Mouse (Mus musculus): ENCODE data around the gene Obp2a.
"Not testable (repeated sequence)": the region's sequence is repeated elsewhere in the genome, so short reads cannot be mapped to it uniquely, and the experiment has no call there.

Gene Obp2a

DNA sequence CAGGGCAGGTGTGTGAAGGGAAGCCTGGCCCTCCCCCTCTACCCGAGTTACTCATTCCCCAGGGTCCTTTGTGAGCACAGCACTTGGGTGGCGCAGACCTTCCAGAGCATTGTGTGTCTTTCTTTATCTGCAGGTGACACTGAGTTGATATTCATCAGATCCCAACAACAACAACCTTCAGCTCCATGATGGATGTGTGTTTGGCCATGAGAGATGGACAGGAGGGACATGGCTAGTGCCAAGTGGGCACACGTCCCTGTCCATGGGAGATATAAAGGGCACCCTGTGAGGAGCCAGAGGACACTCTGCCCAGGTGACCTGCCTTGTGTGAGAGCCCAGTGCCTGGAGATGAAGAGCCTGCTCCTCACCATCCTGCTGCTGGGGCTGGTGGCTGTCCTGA is at the start of gene Obp2a:
Gene Obp2a (plus strand): TSS at position 301 of the 400 bp plus-strand sequence.
- DNase-seq (ENCODE audit: inconsistent ontology term), result not testable (repeated sequence)

DNA sequence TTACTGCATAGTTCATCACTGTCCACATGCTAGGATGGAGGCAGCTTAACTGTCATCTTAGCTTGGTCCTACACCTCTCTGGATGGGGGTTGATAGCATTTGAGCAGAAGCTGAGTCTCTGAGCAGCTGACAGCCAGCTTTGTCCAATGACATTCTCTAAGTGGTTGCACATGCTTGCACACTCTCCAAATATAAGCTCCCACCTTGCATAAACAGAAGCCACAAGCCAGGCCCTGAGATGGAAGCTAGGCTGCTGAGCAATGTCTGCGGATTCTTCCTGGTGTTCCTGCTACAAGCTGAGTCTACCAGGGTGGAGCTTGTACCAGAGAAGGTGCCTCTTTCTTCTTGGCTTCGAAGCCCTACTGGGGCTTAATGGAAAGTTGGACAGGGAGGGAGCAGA is 46.9 kb upstream of the Obp2a start, which contains the start of gene Lcn8:
Gene Lcn8 (plus strand): TSS at position 219 of the 400 bp plus-strand sequence.
- no peak for DNase-seq (ENCODE audit: inconsistent ontology term)

DNA sequence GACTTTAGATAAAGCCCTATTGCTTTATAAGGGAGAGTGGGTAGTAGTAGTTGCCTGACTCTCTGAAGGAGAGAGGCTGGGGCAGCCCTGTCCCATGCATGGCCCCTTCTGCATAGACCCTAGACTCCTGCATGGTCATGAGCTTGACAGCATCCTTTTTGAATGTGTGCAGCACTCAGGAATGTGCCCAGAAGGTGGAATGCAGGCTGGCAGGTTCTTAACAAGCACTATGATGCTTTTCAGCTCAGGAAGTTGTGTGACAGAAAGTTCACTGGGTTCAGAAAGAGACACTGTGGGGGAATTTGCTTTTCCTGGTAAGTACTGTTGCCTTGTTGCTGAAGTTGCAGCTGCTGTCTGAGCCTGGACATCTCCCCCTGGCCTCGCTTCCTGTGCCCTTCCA is 45.3 kb upstream of the Obp2a start:
- peak; percentile 31 for DNase-seq (ENCODE audit: inconsistent ontology term)

DNA sequence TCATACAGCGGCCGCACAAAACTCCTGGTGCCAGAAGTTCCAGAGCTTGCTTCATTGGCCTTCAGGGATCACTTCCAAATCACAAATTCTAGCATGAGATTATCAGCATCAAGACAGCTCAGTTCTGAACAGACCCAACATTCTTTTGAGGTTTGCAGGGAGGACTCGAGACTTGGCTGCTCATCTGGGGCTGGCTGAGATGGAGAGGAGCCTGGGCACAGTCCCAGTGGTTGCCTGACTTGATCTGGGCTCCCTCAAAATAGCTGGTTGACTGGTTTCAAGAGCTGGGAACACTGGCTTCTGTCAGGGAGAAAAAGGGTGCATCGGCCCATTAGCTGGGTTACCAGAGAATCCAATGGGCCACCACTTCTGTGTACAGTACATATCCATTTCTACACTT is 43.2 kb upstream of the Obp2a start:
- peak; percentile 77 for DNase-seq (ENCODE audit: inconsistent ontology term)

DNA sequence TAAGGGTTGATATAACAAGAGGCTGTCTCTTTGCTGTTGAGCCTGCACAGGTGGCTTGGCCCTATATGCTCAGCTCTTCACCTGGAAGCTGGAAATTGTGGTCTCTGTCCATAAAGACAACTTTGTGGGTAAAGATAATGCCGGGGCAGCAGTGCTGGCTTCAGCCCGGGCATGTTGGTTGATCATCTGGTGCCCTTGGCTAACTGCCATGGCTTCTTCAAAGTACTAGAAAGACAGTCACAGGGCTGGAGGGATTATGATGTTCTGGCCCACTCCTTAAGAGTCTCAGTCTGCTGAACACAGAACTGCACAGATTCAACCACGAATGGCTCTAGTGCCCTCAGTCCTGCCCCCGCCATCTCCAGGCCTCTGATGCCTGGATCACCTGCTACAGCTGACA is 42.6 kb upstream of the Obp2a start:
- peak; percentile 57 for DNase-seq (ENCODE audit: inconsistent ontology term)

DNA sequence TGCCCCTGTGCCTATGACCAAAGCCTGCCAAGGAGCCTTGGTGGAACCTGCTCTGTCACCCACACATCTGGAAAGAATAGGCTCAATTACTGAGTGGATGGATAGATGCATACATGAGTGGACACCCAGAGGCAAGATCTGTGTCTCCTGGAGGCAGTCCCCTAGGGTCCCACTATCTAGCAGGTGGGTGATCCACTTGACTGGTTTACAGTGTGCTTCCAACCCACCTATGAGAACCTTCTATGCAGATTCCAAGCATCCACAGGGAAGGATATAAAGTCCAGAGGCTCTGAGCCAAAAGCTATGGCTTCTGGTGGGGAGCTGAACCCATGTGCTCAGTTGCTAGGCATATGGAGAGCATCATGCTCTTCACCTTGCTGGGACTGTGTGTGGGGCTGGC is 42.2 kb upstream of the Obp2a start, which contains the start of gene Lcn5:
Gene Lcn5 (plus strand): TSS at position 301 of the 400 bp plus-strand sequence.
- no peak for DNase-seq (ENCODE audit: inconsistent ontology term)

DNA sequence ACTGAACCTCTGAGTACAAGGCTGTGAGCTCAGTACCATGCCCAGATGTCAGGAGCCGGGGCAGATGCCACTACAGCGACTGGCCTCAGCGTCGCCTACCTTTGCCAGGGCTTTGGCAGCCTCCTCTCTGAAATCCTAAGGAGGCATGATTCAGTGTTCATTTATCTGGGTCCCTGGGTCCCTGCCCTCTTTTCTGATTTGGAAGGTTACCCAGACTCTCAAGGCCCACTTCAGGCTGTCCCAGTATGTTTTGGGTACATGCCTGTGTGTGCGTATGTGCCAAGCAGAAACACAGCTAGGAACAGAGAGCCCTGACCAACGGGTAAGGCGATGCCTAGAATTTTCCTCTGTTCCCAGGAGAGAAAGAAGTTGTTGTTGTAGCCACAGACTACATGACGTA is 39.6 kb upstream of the Obp2a start:
- DNase-seq (ENCODE audit: inconsistent ontology term), result no peak

DNA sequence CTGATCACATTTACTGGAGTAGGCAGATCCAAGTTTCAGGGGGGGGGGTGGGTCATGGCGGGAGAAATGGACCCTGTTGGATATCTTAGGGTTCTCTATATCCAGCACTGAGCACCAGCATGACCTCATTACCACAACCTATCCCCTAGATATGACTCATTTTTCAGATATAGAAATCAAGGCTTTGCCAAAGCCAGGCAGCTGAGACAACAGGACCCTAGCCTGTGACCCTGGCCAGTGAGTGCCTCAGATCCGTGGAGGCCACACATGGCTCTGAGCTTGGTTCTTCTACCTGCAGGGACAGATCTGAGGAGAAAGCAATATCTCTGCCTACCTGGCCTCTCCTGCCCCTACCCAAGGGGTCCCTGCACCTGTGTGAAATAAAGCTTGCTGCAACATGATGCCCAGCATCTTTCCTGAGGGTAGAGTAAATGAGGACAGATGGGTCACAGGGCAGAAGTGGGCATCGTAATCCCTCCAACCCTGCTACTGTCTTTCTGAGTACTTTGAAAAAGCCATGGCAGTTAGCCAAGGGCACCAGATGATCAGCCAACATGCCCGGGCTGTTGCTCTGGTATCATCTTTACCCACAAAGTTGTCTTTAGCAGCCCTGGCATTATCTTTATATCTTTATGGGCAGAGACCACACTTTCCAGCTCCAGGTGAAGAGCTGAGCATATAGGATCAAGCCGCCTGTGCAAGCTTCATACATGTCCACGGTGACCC is 38.4 kb upstream of the Obp2a start:
- DNase-seq (ENCODE audit: inconsistent ontology term), result peak; percentile 20

DNA sequence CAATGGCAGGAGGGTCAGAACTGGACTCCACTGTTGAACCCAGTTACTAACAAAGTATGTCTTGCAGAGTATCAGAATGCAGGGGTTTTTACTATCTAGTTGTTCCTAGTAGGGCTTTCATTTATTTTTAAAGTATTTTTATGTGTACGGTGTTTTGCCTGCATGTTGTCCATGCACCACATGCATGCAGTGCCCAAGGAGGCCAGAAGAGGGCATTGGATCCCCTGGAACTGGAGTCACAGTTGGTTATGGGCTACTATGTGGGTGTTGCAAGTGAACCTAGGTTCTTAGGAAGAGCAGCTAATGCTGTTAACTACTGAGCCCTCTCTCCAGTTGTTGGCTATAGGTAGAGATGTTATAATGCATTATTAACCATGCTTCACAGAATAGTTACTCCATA is 36.3 kb upstream of the Obp2a start:
- no peak for DNase-seq (ENCODE audit: inconsistent ontology term)

DNA sequence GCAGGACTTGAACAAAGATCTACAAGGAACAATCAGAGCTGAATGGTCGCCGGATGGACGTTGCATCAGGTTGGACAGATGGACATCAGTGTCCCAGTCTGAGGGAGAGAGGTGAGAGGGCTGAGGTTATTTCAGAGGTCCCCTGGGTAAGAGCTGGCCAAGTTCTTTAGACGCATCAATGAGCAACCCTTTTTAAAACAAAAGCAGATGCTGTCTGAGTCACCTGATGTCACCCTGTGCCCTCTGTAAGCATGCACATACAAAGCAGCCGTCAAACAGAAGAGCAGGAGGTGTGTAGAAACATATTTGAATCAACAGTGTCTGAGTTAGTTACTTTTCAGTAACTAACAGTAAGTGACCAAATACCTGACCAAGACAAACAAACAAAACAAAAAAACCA is 35.7 kb upstream of the Obp2a start:
- DNase-seq (ENCODE audit: inconsistent ontology term), result no peak

DNA sequence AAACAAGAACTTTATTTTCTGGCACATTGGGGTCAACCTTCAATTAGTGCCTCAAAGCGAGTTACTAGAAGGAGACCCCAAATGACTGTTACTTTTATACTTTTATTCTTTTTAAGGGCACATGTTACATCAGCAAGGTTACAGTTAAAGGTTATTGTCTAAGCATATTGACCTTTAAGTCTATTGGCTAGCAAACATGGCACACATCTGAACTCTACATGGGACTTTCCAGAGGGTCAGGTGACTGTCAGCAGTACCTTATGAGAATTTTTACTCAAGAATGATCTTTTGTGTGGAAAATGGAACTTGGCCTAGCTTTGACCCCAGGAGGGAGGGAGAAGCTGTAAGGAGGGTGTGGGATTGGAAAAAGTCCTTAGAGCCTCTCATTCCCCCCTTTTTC is 33.3 kb upstream of the Obp2a start:
- DNase-seq (ENCODE audit: inconsistent ontology term), result no peak

DNA sequence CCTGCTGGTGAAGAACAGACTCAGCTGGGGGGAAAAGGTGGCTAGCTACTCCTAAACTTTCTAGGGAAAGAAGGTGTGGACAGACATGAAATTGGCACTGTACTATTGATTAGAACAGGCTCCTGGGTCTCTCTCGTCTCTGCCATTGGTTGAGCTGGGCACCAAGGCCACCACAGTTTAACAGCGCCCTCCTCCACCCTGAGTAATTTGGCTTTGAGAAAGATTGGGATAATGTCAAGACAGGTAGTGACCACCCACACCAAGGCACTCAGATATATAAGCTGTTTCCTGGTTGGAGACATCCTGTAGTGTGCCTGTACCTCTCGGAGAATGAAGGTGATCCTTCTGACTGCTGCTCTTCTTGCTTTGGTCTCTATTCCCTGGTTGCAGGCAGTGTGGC is 23.4 kb upstream of the Obp2a start, which contains the start of gene Lcn6:
Gene Lcn6 (plus strand): TSS at position 301 of the 400 bp plus-strand sequence.
- DNase-seq (ENCODE audit: inconsistent ontology term), result no peak

DNA sequence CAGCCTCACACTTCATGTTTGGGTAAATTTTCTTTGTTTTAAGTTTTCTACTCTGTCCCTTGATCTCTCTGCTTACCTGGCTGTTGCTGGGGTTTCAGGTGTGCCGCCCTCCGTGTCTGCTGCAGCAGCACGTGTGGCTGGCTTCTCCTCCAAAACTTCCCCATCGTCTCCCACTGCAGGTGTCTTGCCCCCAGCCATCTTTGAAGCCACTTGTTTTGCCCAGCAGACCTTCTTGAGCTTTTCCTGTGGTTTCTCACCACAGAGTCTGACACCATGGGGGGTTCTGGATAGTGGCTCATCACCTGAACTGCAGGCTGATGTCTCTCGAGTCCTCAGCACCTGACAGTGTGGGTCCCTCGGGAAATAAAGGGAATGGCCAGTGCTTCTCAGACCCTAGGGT is 20.3 kb upstream of the Obp2a start:
- DNase-seq (ENCODE audit: inconsistent ontology term), result no peak

DNA sequence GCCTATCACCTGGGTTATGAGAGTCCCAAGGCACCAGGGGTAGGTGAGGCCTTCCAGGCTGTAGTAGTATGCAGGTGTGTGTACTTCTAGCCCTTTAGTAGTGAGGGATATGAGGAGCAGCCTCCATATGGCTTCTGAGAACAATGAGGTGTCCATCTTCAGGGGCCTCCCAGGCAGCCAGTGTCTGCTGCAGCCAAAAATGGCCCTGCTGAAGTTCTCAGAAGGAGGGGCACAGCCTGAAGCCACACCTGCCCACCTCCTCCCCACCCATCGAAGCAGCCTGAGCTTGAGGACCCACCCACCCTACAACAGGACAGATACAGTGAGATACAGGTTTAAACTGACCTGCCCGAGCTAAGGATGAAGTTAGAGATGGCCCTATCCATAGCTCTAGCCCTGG is 17.4 kb upstream of the Obp2a start, which contains the start of gene Lcn10:
Gene Lcn10 (plus strand): TSS at position 301 of the 400 bp plus-strand sequence.
- DNase-seq (ENCODE audit: inconsistent ontology term), result no peak

DNA sequence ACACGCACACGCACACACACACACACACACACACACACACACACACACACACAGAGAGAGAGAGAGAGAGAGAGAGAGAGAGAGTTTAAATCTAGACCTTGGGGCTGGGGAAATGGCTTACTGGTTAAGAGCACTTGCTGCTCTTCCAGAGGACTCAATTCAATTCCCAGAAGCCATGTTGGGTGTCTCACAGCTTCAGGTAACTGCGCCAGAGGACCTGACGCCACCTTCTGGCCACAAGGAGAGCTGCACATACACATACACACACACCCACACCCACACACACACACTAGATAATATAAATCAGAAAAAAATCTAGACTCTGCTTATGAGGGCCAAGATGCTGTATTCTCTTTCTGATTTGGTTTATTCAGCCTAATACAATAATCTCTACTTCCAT is 12.9 kb upstream of the Obp2a start:
- DNase-seq (ENCODE audit: inconsistent ontology term), result no peak

DNA sequence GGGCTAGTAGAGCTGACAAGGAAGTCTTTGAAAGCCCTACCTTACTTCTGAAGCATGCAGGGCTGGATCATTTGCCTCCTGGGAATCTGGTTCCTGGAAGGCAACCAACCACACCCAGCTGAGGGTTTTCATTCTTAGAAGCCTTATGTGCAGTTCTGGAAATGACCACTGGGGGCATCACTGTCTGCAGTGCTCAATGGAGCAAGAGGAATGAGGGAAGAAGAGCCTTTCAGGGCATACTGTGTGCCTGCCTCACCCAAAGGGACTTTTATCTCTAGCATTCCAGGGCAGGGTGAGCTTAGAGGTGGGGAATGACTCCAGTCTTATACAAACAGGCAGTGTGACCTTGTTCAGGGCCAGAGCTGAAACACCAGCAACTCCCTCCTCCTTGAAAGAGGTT is 5.2 kb upstream of the Obp2a start:
- DNase-seq (ENCODE audit: inconsistent ontology term), result peak; percentile 37

DNA sequence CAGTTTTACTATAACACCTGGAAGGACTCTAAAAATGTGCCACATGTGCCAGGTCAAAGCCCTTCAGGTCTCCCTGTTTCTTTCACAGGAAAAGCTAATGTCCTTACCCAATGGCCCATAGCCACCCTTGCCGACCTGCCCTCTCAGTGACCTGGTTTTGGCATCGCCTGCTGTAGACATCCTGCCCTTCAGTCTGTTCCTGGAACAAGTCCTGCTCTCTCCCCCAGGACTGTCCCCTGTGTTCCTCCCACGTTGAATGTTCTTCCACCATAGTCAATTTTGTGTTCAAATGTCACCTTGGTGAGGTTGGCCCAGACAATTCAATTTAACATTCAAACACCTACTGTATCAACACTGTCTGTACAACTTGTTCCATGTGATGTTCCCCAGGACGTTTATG is 2.9 kb upstream of the Obp2a start:
- no peak for DNase-seq (ENCODE audit: inconsistent ontology term)

DNA sequence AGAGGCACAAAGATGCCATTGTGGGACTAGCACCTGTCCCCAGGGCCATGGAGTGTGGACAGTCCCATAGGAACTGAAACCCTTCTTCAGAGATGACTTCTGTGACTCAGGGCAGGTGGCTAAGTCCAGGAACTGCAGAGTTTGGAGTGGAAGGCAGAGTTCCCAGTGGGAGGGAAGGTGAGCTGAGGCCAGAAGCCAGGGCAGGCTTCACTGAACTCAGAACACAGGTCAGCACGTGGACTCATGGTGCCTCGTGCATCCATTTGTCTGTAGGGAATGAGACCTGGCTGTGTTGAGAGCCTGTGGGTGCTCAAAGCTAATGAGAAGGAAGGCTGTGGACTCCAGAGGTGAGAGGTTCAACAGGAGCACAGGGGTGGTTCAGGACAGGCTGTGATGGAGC is 1.1 kb upstream of the Obp2a start:
- no peak for DNase-seq (ENCODE audit: inconsistent ontology term)

DNA sequence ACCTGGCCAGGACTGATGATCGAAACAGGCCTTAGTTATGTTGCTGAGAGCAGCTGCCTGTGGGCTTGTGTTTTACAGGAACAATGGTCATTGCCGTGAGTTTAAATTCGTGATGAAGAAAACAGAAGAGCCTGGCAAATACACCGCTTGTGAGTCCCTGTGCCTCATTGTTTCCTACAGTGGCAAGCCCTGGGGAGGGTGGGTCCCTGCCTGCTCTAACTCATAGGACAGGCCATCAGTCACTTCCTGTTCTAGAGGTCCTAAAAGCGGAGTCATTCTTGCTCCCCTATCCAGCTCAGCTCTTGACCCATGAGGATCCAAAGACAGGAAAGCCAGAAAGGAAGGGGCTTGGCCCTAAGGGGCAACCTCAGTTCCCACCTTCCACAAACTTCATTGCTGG is 1.2 kb downstream of the Obp2a start:
- DNase-seq (ENCODE audit: inconsistent ontology term), result no peak

DNA sequence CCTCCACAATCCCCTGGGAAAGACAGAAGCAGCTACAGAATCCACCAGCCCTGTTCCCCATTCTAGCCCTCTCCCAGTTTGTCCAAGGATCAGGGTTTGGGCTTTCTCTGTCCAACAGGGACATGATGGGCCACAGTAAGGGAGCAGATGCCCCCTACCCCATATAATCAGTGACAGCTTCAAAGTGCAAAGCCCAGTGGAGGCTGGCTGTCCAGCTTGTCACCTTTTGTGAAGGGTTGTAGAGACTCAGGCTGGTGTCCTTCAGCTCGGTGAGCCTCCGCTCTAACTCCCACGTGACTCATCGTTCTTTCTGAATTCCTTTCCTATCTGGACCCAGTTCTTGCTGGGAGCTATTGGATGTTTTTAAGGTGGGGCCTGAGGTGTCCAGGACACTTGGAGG is 3.9 kb downstream of the Obp2a start:
- DNase-seq (ENCODE audit: inconsistent ontology term), result no peak

DNA sequence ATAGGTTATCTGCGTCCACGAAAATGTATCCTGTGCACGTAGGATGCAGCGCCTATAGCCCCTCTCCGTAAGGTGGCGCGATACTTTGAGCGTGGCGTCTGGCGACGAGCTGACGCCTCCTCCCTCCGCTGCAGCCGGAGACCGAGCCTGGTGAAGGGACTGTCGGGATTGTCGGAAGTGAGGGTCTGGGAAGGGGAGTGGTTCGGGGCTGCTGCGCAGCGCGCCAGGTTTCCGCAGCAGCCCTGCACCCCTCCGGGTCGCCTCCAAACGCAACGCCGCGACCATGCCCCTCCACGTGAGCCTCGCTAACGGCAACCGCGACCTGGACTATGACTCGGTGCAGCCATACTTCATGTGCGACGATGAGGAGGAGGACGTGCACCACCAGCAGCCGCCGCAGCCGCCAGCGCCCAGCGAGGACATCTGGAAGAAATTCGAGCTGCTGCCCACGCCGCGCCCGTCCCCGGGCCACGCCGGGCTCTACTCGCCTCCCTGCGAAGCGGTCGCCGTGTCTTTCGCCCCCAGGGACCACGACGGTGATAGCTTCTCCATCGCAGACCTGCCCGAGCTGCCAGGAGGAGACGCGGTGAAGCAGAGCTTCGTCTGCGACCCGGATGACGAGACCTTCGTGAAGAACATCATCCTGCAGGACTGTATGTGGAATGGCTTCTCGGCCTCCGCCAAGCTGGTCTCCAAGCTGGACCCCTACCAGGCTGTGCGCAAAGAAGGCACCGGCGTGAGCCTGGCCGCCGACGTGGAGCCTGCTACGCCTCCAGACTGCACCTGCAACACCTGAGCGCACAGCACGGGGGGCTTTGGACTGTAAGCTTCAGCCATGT is 7.0 kb downstream of the Obp2a start, which contains the start of gene Bmyc:
Gene Bmyc (plus strand): TSS at position 97 of the 839 bp plus-strand sequence.
- peak; percentile 75 for DNase-seq (ENCODE audit: inconsistent ontology term)

DNA sequence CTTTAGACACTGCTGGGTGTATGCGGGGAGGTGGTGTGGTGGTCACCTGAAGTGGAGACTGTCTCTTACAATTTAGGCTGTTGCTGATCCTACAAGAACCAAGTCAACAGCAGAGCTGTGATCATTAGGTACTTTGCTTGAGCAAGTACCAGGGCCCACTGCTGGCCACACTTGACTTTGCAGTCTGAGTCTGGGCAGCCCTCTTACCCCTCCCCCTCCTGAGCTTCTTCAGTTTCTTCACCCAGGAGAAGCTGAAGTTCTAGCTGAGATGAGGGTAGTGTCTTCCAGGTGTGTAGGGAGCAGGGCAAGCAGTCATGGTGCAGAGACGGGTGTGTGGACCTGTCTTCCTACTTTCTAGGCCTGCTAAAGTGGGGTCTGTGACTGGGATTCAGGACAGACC is 8.3 kb downstream of the Obp2a start:
- DNase-seq (ENCODE audit: inconsistent ontology term), result peak; percentile 6

DNA sequence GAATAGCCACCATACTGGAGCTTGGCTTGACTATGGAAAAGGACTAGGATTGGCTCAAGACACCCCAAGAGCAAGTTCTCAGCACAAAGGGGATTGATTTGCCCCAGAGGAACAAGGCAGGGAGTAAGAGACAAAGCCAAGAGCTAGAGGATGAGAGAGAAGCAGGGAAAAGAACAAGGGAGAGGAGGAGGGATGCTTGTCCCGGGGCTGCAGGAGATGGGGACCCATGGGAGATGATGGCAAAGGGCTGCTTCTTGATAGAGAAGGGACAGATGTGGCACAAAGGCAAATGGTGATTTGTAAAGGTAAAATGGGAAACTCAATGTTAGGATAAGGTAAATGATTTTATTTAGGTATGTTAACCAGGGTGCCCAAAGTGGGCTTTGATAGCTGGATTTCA is 9.2 kb downstream of the Obp2a start:
- DNase-seq (ENCODE audit: inconsistent ontology term), result not testable (repeated sequence)

All from Muller cell, postnatal 12 days (primary cell).